10 mouse cellular contexts compared by ENCODE assay signal in the genomic region with DNA sequence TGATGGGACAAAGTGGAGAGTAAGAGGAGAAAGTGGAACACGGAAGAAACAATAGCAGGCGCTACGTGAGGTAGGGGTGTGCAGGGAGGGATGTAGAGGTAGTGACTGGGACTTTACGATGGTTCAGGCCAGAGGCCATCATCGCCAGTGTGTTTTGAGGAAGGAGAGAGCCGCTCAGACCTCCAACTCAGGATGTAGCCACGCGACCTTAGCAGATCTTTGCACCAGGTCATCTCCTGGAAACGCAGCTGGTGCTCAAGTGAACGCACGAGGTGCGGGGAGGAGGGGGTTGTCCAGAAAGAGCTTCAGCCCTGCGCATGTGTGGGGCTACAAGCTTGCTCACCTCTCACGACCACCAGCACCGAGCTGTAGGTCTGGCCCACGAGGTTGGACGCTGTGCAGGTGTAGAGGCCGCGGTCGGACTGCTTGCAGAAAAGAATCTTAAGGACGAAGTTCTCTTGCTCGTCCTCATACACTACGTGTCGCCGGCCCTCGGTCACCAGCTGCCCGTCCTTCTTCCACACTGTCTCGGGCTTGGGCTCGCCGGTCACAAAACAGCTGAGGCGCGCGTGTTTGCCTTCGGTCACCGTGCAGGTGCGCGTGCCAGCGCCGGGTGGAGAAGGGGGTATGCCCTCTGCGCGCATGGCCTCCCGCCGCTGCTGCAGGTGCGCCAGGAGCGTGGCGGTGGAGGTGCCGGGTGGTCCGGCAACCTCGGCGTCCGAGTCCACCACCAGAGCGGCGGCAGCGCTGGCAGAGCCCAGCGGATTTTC. TPM values are rescaled to one million over a fixed set of nuclear protein-coding genes. Genes with fewer than 3 reads are reported as not detected.
DNase-seq lines count a peak whose midpoint lies in the region; ATAC-seq and TF ChIP-seq lines count a peak whose summit lies in the region.
"Had no signal": no experiment of that assay in that cellular context is flagged by ENCODE, and none has a peak within 500 bp of the region (broad histone marks: within the 10 kb centered on the region; RNA-seq: fewer than 3 reads in every experiment).

No protein-coding gene starts in this region.

- H3K4me2 ChIP-seq in kidney, embryonic 15.5 days = peak overlapping the region; percentile 54
- peak overlapping the region; percentile 44 for H3K4me2 ChIP-seq in embryonic facial prominence, embryonic 12.5 days (replicated peaks)
- peak overlapping the region; percentile 63 for H3K4me2 ChIP-seq in hindbrain, embryonic 15.5 days

- no peak for TF ChIP-seq POLR2A in cerebellum, adult 2 months (IDR thresholded peaks at IDR 0.05; ENCODE audit: borderline replicate concordance, insufficient read depth, low read length)

- peaks cover 73% of the 10 kb centered on the region for H3K27me3 ChIP-seq in kidney, embryonic 15.5 days
- H3K27me3 ChIP-seq in embryonic facial prominence, embryonic 12.5 days = peaks cover 83% of the 10 kb centered on the region
- peaks cover 51% of the 10 kb centered on the region for H3K27me3 ChIP-seq in hindbrain, embryonic 15.5 days
- H3K27me3 ChIP-seq in cerebellum, adult 2 months (ENCODE audit: control insufficient read depth, insufficient read depth, low read length) = no peaks in the 10 kb centered on the region; the same call in 1 of the 2 replicates

- no peak overlapping the region for H3K9ac ChIP-seq in kidney, embryonic 15.5 days
- no peak overlapping the region for H3K9ac ChIP-seq in embryonic facial prominence, embryonic 12.5 days
- H3K9ac ChIP-seq in hindbrain, embryonic 15.5 days = peak overlapping the region; percentile 30; the same call in 1 of the 2 replicates

- no peak for DNase-seq in kidney, adult 9 months
- peak; percentile 19 for DNase-seq in neural tube, embryonic 10.5 days (ENCODE audit: extremely low spot score, low spot score)
- no peak for DNase-seq in cerebellum, adult 2 months
- DNase-seq in left cerebral cortex, adult 9 months (ENCODE audit: low spot score in 2 of 2) = no peak
- DNase-seq: cerebellum, adult 18-20 months had no signal

- ATAC-seq in kidney, embryonic 15.5 days (replicated peaks; ENCODE audit: low FRiP score) = no peak
- no peak for ATAC-seq in embryonic facial prominence, embryonic 12.5 days (ENCODE audit: insufficient number of reproducible peaks, insufficient read depth, low FRiP score, low TSS enrichment)
- no peak for ATAC-seq in hindbrain, embryonic 15.5 days (ENCODE audit: low FRiP score, low read depth)
- no peak for ATAC-seq in frontal cortex, adult (ENCODE audit: low TSS enrichment)
- ATAC-seq: Patski had no signal

- 5% methylated on average over 55 of the region's 55 CpGs for WGBS in kidney, embryonic 15.5 days
- 6% methylated on average over 55 of the region's 55 CpGs for WGBS in embryonic facial prominence, embryonic 12.5 days
- WGBS in hindbrain, embryonic 15.5 days = 5% methylated on average over 55 of the region's 55 CpGs
- WGBS in cerebellum, adult 2 months = 5% methylated on average over 55 of the region's 55 CpGs

- no peak overlapping the region for H3K27ac ChIP-seq in kidney, embryonic 15.5 days
- H3K27ac ChIP-seq in embryonic facial prominence, embryonic 12.5 days = no peak overlapping the region
- H3K27ac ChIP-seq in hindbrain, embryonic 15.5 days (replicated peaks) = no peak overlapping the region
- no peak overlapping the region for H3K27ac ChIP-seq in cerebellum, adult 2 months (ENCODE audit: insufficient read depth, low read length)

- no peak for TF ChIP-seq CTCF in cerebellum, adult 2 months (IDR thresholded peaks at IDR 0.05; ENCODE audit: borderline replicate concordance, insufficient read depth, low read depth, low read length)

- H3K9me3 ChIP-seq in kidney, embryonic 15.5 days (replicated peaks) = no peaks in the 10 kb centered on the region
- no peaks in the 10 kb centered on the region for H3K9me3 ChIP-seq in embryonic facial prominence, embryonic 12.5 days
- H3K9me3 ChIP-seq in hindbrain, embryonic 15.5 days = no peaks in the 10 kb centered on the region

- peaks cover 17% of the 10 kb centered on the region for H3K4me1 ChIP-seq in kidney, embryonic 15.5 days
- peaks cover 9% of the 10 kb centered on the region for H3K4me1 ChIP-seq in embryonic facial prominence, embryonic 12.5 days
- peaks cover 12% of the 10 kb centered on the region for H3K4me1 ChIP-seq in hindbrain, embryonic 15.5 days (replicated peaks)
- peaks cover 2% of the 10 kb centered on the region; the same call in 1 of the 2 replicates for H3K4me1 ChIP-seq in cerebellum, adult 2 months (ENCODE audit: control insufficient read depth, insufficient read depth, low read length)

- peak overlapping the region; percentile 36 for H3K4me3 ChIP-seq in kidney, embryonic 15.5 days (replicated peaks)
- H3K4me3 ChIP-seq in embryonic facial prominence, embryonic 12.5 days = peak overlapping the region; percentile 23
- peak overlapping the region; percentile 38 for H3K4me3 ChIP-seq in hindbrain, embryonic 15.5 days
- no peak overlapping the region for H3K4me3 ChIP-seq in cerebellum, adult 2 months (replicated peaks; ENCODE audit: insufficient read depth, low read depth, low read length)

- H3K36me3 ChIP-seq in kidney, embryonic 15.5 days = no peaks in the 10 kb centered on the region
- H3K36me3 ChIP-seq in embryonic facial prominence, embryonic 12.5 days = no peaks in the 10 kb centered on the region
- H3K36me3 ChIP-seq in hindbrain, embryonic 15.5 days = no peaks in the 10 kb centered on the region

RNA-seq across cellular contexts. Expression of a gene that starts 1.0 kb away (rescaled TPM):
- 0.60 and 0.66 TPM in 2 replicates for polyA plus RNA-seq in kidney, embryonic 15.5 days (2015; fragmentation: Nextera tagmentation; extraction: Ambion mirVana)
- 0.28 and 0.69 TPM in 2 replicates for polyA plus RNA-seq in embryonic facial prominence, embryonic 12.5 days (2016; fragmentation: Nextera tagmentation; extraction: Ambion mirVana)
- 0.34 and 0.45 TPM in 2 replicates for polyA plus RNA-seq in hindbrain, embryonic 15.5 days (2015; fragmentation: Nextera tagmentation; extraction: Ambion mirVana)
- 0.43 and 0.52 TPM in 2 replicates for polyA plus RNA-seq in cerebellum, adult 2 months (2012; rRNA removed)

RNA-seq across cellular contexts. Expression of a gene that starts 28.3 kb away (rescaled TPM):
- polyA plus RNA-seq in kidney, embryonic 15.5 days (2015; fragmentation: Nextera tagmentation; extraction: Ambion mirVana) = 6.1 and 6.9 TPM in 2 replicates
- polyA plus RNA-seq in embryonic facial prominence, embryonic 12.5 days (2016; fragmentation: Nextera tagmentation; extraction: Ambion mirVana) = 3.8 TPM in 2 replicates
- polyA plus RNA-seq in hindbrain, embryonic 15.5 days (2015; fragmentation: Nextera tagmentation; extraction: Ambion mirVana) = 7.1 and 7.5 TPM in 2 replicates
- 5.1 and 5.7 TPM in 2 replicates for polyA plus RNA-seq in cerebellum, adult 2 months (2012; rRNA removed)

RNA-seq across cellular contexts. Expression of a gene that starts 47.8 kb away (rescaled TPM):
- polyA plus RNA-seq in kidney, embryonic 15.5 days (2015; fragmentation: Nextera tagmentation; extraction: Ambion mirVana) = 0.22 and 0.27 TPM in 2 replicates
- 0.50 and 1.00 TPM in 2 replicates for polyA plus RNA-seq in embryonic facial prominence, embryonic 12.5 days (2016; fragmentation: Nextera tagmentation; extraction: Ambion mirVana)
- polyA plus RNA-seq in hindbrain, embryonic 15.5 days (2015; fragmentation: Nextera tagmentation; extraction: Ambion mirVana) = 0.30 and 0.39 TPM in 2 replicates
- polyA plus RNA-seq in cerebellum, adult 2 months (2012; rRNA removed) = 47.5 and 57.1 TPM in 2 replicates

RNA-seq across cellular contexts. Expression of a gene that starts 56.8 kb away (rescaled TPM):
- 117 and 120 TPM in 2 replicates for polyA plus RNA-seq in kidney, embryonic 15.5 days (2015; fragmentation: Nextera tagmentation; extraction: Ambion mirVana)
- 124 and 125 TPM in 2 replicates for polyA plus RNA-seq in embryonic facial prominence, embryonic 12.5 days (2016; fragmentation: Nextera tagmentation; extraction: Ambion mirVana)
- 245 and 247 TPM in 2 replicates for polyA plus RNA-seq in hindbrain, embryonic 15.5 days (2015; fragmentation: Nextera tagmentation; extraction: Ambion mirVana)
- 207 and 235 TPM in 2 replicates for polyA plus RNA-seq in cerebellum, adult 2 months (2012; rRNA removed)

Comparison
In these comparisons a context has a peak if more than half of its experiments do, and no peak if none do; other contexts are left out.
1. RNA of a gene that starts 47.8 kb away (polyA plus RNA-seq): 47.5 to 57.1 TPM in cerebellum, adult 2 months; 0.50 to 1.00 TPM in embryonic facial prominence, embryonic 12.5 days, 0.30 to 0.39 TPM in hindbrain, embryonic 15.5 days and 0.22 to 0.27 TPM in kidney, embryonic 15.5 days; every median in the first group is over 10 times any median in the second.
2. Peak in every context shown above with its lines, with median percentiles within 50 percentile points of each other: H3K4me2 ChIP-seq.